Mouse (Mus musculus): ENCODE measurements around the gene Farsb.

The Farsb gene

GRCm38 (mm10) chr1:78488752-78489492 is at the start of gene Farsb:
Gene Farsb (minus strand): TSS chr1:78488897.
- POLR2A ChIA-PET: interaction anchor here in 3 of 4 experiments (0.6 to 2.3 kb wide), 13 partner anchors 11 to 1993 kb away, joined by 3 to 12 read pairs (median 4); partner anchors contain the start of genes BC035947 (in 1 of the 3) and Mogat1 (in 1 of the 3)
- CTCF ChIA-PET: interaction anchor here in 1 of 4 experiments (1.0 kb wide), 1 partner anchor 36 kb away, joined by 3 read pairs; no protein-coding TSS in a partner anchor

GRCm38 (mm10) chr1:78538396-78538795 is 49.7 kb upstream of the Farsb start:
- ChIA-PET CTCF (interaction anchor here in 3 of 4 experiments (0.6 to 1.4 kb wide), 6 partner anchors 12 to 1145 kb away, joined by 3 to 6 read pairs (median 4); no protein-coding TSS in a partner anchor), POLR2A (interaction anchor here in 2 of 4 experiments (0.7 to 1.3 kb wide), 4 partner anchors 9 to 120 kb away, joined by 3 to 6 read pairs (median 4); partner anchors contain the start of gene Acsl3 (in 1 of the 2))

GRCm38 (mm10) chr1:78537494-78538010 is 48.9 kb upstream of the Farsb start:
- CTCF ChIA-PET: interaction anchor here (0.9 to 2.7 kb wide), 6 partner anchors 12 to 187 kb away, joined by 3 to 8 read pairs (median 4); no protein-coding TSS in a partner anchor
- POLR2A ChIA-PET: interaction anchor here in 3 of 4 experiments (0.7 to 1.4 kb wide), 8 partner anchors 8 to 1139 kb away, joined by 3 to 6 read pairs (median 3); partner anchors contain the start of gene Acsl3 (in 2 of the 3)

GRCm38 (mm10) chr1:78536310-78537164 is 47.8 kb upstream of the Farsb start:
- CTCF ChIA-PET: interaction anchor here (0.5 to 3.4 kb wide), 11 partner anchors 9 to 383 kb away, joined by 3 to 15 read pairs (median 4); no protein-coding TSS in a partner anchor
- POLR2A ChIA-PET: interaction anchor here in 3 of 4 experiments (0.6 to 1.9 kb wide), 14 partner anchors 11 to 1140 kb away, joined by 3 to 9 read pairs (median 3); partner anchors contain the start of gene Acsl3 (in 1 of the 3)

GRCm38 (mm10) chr1:78534428-78535150 is 45.9 kb upstream of the Farsb start:
- POLR2A ChIA-PET: interaction anchor here in 2 of 4 experiments (1.4 to 1.7 kb wide), 2 partner anchors 32 to 130 kb away, joined by 3 to 9 read pairs; no protein-coding TSS in a partner anchor
- CTCF ChIA-PET: interaction anchor here in 2 of 4 experiments (0.5 to 3.4 kb wide), 4 partner anchors 9 to 11 kb away, joined by 3 to 15 read pairs (median 8); no protein-coding TSS in a partner anchor

GRCm38 (mm10) chr1:78532184-78532800 is 43.6 kb upstream of the Farsb start:
- ChIA-PET CTCF (interaction anchor here (0.5 to 0.9 kb wide), 7 partner anchors 9 to 869 kb away, joined by 3 to 4 read pairs (median 3); no protein-coding TSS in a partner anchor), POLR2A (interaction anchor here in 3 of 4 experiments (0.5 to 2.2 kb wide), 17 partner anchors 9 to 1581 kb away, joined by 3 to 10 read pairs (median 4); partner anchors contain the start of genes Acsl3 (in 1 of the 3) and Utp14b (in 1 of the 3))

- POLR2A ChIA-PET: interaction anchor here in 1 of 4 experiments (0.8 to 2.2 kb wide), 4 partner anchors 11 to 141 kb away, joined by 3 to 5 read pairs (median 4); partner anchors contain the start of gene Acsl3
- CTCF ChIA-PET: interaction anchor here in 2 of 4 experiments (0.6 to 1.1 kb wide), 2 partner anchors 171 to 532 kb away, joined by 3 to 5 read pairs; no protein-coding TSS in a partner anchor
These were observed 42.0 kb upstream of the Farsb start for GRCm38 (mm10) chr1:78530500-78531215.

GRCm38 (mm10) chr1:78529011-78529410 is 40.3 kb upstream of the Farsb start:
- ChIA-PET CTCF (interaction anchor here in 3 of 4 experiments (0.5 to 0.6 kb wide), 4 partner anchors 20 to 330 kb away, joined by 3 to 4 read pairs (median 3); no protein-coding TSS in a partner anchor), POLR2A (interaction anchor here in 1 of 4 experiments (0.7 kb wide), 1 partner anchor 9 kb away, joined by 3 read pairs; no protein-coding TSS in a partner anchor)

GRCm38 (mm10) chr1:78528356-78528755 is 39.7 kb upstream of the Farsb start:
- CTCF ChIA-PET: no interaction called here

GRCm38 (mm10) chr1:78525189-78525886 is 36.6 kb upstream of the Farsb start:
- CTCF ChIA-PET: interaction anchor here (0.5 to 2.3 kb wide), 75 partner anchors 8 to 1236 kb away, joined by 3 to 18 read pairs (median 3); partner anchors contain the start of genes BC035947 (in 2 of the 4), Mogat1 (in 2 of the 4), Acsl3 (in 1 of the 4) and Farsb (in 1 of the 4)
- POLR2A ChIA-PET: interaction anchor here in 2 of 4 experiments (0.6 to 1.5 kb wide), 7 partner anchors 11 to 203 kb away, joined by 3 to 5 read pairs (median 4); no protein-coding TSS in a partner anchor

More at GRCm38 (mm10) chr1:78528356-78528755, 39.7 kb upstream of the Farsb start:
- POLR2A ChIA-PET: no interaction called here

GRCm38 (mm10) chr1:78518907-78519306 is 30.2 kb upstream of the Farsb start:
- POLR2A ChIA-PET: no interaction called here
- CTCF ChIA-PET: interaction anchor here in 1 of 4 experiments (0.6 kb wide), 1 partner anchor 307 kb away, joined by 6 read pairs; no protein-coding TSS in a partner anchor

GRCm38 (mm10) chr1:78512756-78513155 is 24.1 kb upstream of the Farsb start:
- ChIA-PET CTCF (interaction anchor here in 2 of 4 experiments (0.7 to 1.5 kb wide), 2 partner anchors 12 to 203 kb away, joined by 3 to 8 read pairs; partner anchors contain the start of gene Sgpp2 (in 1 of the 2)), POLR2A (interaction anchor here in 2 of 4 experiments (0.5 to 1.3 kb wide), 2 partner anchors 146 to 190 kb away, joined by 3 read pairs; no protein-coding TSS in a partner anchor)

GRCm38 (mm10) chr1:78511621-78512160 is 23.0 kb upstream of the Farsb start, which contains the start of gene BC035947:
Gene BC035947 (minus strand): TSS chr1:78512158.
- ChIA-PET CTCF (interaction anchor here in 2 of 4 experiments (1.6 to 2.0 kb wide), 3 partner anchors 12 to 14 kb away, joined by 5 to 13 read pairs (median 7); no protein-coding TSS in a partner anchor), POLR2A (interaction anchor here in 2 of 4 experiments (0.6 to 2.5 kb wide), 4 partner anchors 24 to 1740 kb away, joined by 3 to 6 read pairs (median 3); partner anchors contain the start of gene Farsb (in 1 of the 2))

GRCm38 (mm10) chr1:78510862-78511261 is 22.2 kb upstream of the Farsb start, which contains the start of gene Mogat1:
Gene Mogat1 (plus strand): TSS chr1:78510991.
- POLR2A ChIA-PET: interaction anchor here in 2 of 4 experiments (0.6 to 2.5 kb wide), 3 partner anchors 23 to 84 kb away, joined by 3 to 6 read pairs (median 4); partner anchors contain the start of gene Farsb (in 1 of the 2)
- CTCF ChIA-PET: interaction anchor here in 2 of 4 experiments (1.6 to 2.0 kb wide), 3 partner anchors 13 to 14 kb away, joined by 5 to 13 read pairs (median 7); no protein-coding TSS in a partner anchor

All from embryonic stem cell, embryonic (primary cell).